Mouse (Mus musculus) adrenal gland, adult 8-10 months (tissue): ENCODE measurements around the gene Qtrt1. TPM values are rescaled to one million over a fixed set of nuclear protein-coding genes. Genes with fewer than 3 reads are reported as not detected.

ENCODE experiments used
- DNase-seq: peaks from one replicate; pipeline ENCODE4 v3.0.0; 2022
- total RNA-seq, 4 experiments: library from RNA; stranded (reverse); gene quantifications; 2 replicates each; pipeline ENCODE4 v1.2.4; 2022

Qtrt1 gene
- total RNA-seq, 4 experiments from 2014 or later, result 18.2 to 23.4 (median 19.0) TPM

DNA sequence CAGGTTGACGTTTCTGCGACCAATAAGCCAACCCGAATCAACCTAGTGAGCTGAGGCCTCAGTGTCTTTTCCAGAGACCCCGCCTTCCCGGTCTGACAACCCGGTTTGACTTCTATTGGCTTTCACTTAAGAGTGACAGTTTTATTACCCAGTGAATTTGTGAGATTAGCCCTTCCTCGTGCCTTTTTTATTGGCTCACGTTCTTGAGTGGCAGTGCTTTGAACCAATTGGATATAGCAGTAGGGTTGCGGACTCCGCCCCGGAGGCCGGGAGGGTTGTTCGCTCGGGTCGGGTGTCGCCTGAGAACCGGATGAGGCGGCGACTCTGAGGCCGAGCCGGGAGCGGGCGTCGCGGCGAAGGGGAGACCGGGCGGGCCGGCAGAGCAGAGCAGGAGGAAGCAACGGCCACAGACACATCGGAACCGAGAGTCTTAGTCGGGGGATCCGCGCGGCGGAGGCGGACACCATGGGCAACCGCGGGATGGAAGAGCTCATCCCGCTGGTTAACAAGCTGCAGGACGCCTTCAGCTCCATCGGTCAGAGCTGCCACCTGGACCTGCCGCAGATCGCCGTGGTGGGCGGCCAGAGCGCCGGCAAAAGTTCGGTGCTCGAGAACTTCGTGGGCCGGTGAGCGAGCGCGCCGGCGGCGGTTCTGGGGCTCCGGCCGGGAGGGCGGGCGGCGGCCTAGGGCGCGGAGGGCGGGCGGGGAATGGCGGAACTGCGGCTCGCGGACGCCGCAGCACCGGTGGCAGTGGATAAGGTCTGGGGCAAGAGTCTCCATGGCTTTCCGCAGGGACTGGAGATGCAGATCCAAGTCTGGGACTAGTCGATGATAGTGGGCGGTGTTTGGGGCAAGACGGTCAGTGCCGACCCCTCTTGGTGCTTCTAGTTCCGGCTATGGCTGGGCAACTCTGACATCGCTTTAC, 13.3 kb downstream of the Qtrt1 start, which contains the start of gene Dnm2:
Dnm2 (plus strand) TSS at position 278 of the 925 bp plus-strand sequence.
- peak; percentile 99 for DNase-seq

DNA sequence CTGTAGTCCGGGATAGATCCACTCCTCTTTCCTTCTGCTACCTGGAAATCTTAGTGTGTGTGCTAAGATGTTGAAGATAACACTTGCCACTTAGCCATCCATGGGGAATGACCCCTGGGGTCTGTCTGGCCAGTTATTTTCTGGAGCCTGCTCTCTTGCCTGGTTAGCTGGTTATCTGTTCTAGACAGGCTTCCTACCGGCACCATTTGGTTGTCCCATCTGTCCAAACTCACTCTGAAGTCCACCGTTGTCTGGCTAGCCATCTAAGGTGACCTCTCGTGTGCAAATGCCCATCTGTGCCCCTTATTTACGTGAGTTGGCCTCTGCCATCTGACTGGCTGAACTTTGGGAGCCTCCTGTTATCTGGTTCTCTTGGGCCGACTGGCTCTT, 13.9 kb downstream of the Qtrt1 start:
- no peak for DNase-seq

DNA sequence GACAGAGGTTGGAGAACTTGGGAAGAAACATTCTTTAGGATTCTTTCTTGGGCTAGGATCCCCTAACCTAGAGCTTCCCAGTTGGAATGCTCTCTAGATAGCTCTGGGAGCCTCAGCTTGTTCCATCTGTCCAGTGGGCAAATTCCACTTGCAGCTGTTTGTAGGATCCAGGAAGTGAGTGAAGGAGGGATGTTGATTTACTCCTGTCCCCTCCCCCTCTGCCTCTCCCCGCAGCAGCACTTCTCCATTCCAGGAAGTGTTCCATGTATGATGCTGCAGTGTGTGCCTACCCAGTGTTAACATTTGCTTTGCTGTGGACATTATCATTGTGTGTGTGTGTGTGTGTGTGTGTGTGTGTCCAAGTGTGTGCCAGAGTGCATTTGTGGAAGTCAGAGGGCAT, 14.4 kb downstream of the Qtrt1 start:
- DNase-seq, result no peak

DNA sequence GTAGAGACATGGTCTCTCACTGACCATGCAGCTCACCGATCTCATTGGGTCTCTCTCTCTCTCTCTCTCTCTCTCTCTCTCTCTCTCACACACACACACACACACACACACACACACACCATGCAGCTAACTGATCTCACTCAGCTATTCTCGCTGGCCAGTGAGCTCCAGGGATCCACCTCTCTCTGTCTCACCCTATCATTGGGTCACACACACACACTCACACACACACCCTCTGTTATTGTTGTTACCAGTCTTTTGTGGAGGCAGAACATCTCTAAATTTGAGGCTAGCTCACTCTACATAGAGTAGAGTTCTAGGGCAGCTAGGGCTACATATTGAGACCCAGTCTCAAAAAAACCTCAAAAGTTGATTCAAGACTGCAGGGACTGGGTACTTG, 14.9 kb downstream of the Qtrt1 start:
- DNase-seq, result no peak

DNA sequence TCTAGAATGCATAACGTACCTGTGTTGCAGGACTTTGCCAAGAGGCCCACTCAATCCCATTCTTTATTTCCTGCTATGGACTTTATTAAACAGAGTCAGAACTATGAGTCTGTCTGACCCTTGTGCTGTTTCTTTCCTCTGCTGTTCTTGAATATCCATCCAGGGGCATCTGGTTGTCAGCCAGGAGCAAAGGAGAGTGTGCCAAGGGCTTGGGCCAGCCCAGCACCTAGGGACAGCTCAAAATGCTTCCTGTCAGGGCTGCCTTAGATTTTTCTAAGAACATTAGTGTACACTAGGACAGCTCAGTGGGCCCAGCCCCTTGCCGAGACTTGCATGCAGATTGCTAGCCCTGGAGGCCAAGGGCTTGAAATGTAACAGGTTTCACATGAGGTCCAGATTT, 16.1 kb downstream of the Qtrt1 start:
- no peak for DNase-seq

DNA sequence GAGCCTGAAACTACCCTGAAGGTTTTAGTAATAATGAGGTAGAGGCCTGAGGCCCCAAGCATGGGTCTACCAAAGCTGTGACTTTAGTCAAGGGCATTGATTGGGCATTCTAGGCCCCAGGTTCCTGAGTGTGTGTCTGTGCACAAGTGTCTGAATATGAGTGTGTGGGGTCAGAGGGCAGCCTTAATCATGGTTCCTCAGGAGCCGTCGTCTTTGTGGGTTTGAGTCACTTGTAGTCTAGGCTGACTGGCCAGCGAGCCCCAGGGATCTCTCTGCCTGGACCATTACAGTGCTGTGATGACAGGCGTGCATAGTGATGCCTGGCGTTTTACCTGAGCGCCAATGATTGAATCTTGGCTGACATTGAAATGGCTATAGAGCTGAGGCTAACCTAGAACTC, 16.5 kb downstream of the Qtrt1 start:
- no peak for DNase-seq

DNA sequence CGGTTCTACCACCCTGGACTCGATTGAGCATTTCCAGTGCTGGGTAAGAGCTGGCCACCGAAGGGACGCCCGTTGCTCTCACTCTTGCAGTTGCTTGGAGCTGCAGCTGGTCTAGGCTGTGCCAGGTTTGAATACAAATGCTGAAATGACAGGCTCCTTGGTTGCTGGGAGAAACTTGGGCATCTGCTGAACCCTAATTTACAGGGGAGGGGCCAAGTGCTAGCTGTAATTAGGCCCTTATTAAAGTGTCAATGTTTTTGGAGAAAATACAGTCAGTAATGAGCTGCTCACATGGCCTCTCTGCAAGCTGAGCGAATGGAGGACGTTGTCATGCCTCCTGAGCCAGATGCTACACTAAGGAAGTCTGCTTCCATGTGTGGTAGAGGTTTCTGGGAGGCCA, 19.1 kb downstream of the Qtrt1 start:
- no peak for DNase-seq

DNA sequence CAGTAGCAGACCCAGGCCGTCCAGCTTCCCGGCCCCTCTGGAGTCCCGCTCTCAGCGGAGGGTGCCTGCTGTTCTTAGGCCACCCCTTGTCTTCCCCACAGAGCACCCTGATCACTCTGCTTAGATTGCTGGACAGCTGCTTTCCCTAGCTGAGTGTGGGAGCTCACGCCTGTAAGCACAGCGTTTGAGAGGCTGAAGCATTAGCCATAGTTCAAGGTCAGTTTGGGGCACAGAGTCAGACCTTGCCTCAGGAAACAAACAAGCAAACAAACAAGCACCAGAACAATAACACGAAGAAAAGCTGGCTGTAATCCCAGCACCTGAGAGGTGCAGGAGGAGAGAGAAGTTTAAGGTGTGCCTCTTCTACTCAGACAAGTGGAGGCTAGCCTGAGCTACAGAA, 20.4 kb downstream of the Qtrt1 start:
- no peak for DNase-seq

DNA sequence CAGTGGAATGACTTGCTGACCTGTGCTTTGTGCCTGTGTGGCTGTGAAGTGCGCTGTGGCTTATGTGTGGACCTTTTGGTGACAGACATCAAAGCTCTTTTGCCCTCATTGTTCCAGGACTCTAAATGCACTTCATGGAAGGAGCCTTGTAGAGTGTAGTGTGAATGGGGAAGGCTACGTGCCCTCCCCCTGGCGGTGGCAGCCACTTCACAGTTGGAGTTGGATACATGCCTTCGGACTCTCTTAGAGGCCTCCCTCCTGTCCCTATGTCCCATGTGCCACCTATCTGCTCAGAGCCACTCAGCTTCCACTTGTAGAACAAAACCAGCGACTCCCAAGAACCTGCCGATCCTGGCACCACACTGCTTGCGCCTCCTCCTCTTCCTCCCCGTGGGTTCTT, 22.1 kb downstream of the Qtrt1 start:
- DNase-seq, result no peak

DNA sequence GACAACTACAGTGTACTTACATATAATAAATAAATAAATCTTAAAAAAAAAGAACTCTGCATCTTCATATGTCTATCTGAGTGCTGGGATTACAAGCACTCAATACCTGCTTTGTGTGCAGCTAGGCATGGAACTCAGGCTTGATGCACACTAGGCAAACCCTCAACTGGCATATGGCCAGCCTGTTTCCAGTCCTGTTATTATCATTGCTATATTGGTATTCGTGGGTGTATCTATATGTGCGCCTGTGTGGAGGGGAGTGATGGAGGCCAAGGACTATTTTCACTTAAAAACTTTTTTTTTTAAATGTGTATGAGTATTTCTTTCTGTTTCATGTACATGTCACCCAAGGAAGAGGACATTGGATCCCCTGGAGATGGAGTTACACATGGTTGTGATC, 22.8 kb downstream of the Qtrt1 start:
- DNase-seq, result no peak

DNA sequence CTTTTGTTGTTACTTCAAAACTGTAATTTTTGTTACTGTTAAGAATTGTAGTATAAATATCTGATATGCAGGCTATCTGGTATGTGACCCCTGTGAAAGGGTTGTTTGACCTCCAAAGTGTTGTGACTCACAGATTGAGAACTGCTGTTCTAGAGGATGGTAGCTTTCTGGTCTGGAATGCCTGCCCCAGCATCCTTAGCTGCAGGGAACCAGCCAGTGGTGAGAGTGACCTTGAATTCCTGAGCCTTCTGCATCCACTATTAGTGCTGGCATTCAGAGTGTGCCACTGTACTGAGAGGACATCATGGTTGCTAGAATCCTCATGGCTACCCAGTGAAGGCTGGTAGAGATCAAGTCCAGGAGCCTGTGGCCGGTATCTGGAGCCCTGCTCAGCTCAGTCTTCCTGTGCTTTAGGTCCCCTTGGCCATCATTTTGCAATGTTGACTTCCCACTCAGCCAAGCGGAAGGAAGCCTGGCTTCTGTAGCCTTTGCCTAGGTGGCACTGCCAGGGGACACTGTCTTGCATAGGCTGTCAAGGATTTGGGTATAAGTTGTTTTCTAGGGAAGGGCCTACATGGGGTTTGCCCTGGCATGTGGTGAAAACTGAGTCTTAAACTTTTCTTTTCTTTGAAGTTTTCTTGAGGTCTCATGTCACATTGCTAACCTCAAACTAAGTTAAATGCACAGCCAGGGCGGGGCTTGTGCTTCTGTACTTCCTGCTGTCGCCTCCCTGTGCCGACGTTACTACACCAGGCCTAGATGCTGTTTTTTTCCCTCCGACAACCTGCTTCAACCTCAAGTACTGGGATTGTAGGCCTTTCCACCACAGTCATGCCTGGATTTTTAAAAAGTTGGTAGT, 24.4 kb downstream of the Qtrt1 start:
- DNase-seq, result no peak

DNA sequence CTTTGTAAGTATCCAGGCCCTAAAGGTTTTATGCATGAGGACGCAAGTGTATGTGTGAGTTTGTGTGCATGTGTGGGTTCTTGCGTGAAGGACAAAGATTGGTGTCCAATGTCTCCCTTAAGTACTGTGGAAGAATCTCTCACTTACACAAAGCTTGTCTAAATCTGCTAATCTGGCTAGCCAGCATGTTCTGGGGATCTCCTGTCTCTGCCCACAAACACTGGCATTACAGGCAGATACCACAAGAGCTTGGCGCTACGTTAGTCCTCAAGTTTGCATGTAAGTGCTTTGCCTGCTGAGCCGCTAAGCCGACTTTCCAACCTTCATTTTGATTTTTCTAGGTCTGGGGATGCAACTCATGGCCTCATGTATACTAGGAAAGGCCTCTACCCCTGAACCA, 25.9 kb downstream of the Qtrt1 start:
- DNase-seq, result no peak

DNA sequence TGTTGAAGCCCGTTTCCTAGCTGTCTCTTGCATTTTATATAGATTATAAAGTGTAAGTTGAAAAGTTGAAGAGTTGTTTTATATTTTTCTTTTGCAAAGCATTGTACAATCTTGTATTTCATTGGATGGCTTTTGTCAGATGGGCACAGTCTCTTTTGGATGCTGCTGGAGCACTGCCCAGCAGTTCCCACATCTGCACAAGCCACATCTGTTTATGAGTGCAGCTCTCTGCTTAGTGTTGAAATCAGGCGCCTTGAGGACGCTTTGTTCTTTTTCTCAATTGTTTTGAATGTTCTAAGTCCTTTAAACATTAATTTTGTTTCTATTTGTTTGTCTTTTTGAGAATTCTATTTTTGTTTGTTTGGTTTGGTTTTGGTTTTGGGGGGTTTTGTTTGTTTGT, 26.6 kb downstream of the Qtrt1 start:
- DNase-seq, result no peak

DNA sequence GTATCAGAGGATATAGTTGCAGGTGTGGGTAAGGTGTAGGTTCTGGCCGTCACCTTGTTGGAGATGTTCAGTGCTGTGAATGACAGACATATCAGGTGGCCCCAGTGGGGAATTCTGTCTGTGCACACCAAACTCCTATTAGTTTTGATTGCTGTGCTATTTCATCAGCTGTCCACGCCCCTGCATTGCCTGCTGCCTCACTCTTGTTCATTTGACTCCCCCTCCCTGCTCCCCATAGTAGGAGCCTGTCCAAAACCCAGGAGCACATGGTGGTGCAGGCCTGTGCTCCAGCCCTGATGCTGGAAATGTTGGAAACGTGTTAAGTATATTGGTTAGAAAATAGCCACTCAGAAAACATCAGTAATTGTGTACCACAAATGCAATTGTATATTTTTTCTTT, 27.8 kb downstream of the Qtrt1 start:
- DNase-seq, result no peak

DNA sequence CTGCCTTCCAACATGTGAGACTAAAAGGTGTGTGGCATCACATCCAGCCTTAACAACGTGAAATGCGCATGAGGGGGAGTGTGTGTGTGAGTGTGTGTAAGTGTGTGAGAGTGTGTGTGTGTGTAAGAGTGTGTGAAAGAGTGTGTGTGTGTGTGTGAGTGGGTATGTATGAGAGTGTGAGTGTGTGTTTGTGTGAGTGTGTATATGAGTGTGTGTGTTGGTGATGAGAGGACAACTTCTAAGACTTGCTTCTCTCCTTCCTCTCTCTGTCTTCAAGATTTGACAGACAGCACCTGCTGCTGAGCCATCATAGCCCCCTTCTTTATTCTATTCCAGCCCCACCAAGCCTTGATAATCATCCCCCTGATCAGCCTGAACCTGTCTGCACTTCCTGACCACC, 28.3 kb downstream of the Qtrt1 start:
- DNase-seq, result no peak

DNA sequence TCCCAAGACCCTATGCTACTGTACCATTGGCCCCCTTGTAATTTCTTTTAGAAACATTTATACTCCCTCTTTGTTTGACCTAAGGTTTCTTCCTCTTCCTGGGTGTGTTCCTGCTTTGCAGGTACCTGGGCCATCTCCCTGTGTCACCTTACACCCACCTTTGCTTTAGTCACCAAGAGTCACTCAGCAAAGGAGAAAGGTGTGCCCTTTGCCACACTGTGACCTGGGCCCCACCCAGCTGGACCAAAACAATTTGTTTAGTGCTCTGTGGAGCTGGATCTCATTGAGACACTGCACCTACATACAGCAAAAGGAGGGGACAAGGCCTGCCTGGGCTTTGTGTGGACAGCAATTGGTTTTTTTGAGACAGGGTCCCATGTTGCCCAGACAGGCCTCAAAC, 28.8 kb downstream of the Qtrt1 start:
- no peak for DNase-seq

DNA sequence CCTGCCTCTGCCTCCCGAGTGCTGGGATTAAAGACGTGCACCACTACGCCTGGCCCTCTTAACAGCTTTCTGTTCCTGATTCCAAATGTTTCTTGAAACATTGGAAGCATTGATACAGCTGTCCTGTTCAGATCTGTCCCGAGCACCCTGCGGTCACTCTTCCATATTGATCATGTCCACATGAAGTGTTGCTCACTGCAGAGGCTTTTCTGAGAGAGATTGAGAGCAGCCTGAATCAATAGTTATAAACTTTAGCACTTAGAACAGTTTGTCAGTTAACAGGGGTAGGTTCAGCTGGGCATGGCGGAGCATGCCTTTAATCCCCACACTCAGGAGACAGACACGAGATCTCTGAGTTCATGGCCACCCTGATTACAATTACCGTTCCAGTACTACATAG, 32.2 kb downstream of the Qtrt1 start:
- DNase-seq, result no peak

DNA sequence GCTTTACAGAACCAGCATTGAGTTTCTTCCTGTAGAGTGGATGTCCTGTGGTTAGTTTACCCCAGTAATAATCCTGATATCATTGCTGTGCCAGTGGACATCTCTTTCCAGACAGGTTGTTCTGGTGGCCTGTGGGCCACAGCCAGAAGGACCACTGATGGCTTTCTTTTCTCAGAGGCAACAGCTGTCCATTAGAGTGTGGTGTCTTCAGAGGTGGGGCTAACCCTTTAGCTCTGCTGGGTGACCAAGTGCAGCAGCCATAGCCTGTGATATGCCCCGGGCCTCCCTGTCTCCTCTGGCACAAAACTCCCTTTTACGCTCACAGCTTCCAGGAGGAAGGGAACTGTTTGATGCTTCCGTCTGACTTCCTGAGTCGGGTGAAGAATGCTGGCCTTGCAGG, 32.9 kb downstream of the Qtrt1 start:
- DNase-seq, result no peak

DNA sequence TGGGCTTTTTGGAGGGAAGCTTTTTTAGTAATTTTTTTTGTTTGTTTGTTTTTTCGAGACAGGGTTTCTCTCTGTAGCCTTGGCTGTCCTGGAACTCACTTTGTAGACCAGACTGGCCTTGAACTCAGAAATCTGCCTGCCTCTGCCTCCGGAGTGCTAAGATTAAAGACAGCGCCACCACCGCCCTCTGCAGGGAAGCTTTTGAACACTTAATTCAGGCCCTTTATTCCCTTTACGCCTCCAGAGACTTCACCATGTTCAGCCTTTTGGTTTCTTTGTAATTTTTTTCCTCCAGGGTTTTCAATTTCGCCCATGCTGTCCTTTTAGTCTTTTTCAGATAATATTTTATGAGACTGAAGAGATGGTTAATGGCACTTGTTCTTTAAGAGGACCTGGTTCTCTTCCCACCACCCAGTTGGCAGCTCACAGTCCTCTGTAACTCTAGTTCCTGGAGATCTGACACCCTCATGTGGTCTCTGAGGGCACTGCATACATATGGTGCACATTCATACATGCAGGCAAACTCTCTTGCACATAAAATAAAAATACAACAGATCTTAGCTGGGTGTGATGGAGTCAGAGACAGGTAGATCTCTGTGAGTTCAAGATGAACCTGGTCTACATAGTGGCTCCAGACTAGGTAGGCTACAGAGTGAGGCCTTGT, 33.6 kb downstream of the Qtrt1 start:
- no peak for DNase-seq

DNA sequence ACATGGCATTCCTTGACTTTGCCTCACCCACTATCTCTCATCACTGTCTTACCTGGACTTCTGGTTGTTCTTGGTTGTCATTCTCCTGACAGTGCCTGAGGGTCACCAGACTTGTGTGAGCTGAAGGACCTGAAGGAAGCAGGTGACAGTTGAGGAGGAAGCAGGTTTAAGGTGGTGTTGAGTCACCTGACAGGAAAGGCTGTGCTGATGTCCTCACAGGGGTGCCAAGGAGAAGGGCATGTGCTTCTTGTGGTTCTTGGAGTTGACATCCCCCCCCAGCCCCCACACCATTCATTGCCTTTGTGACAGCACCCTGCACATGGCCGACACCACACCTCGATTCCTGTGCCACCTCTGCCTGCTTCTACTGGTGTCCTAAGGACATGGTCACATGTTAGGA, 36.1 kb downstream of the Qtrt1 start:
- DNase-seq, result no peak

DNA sequence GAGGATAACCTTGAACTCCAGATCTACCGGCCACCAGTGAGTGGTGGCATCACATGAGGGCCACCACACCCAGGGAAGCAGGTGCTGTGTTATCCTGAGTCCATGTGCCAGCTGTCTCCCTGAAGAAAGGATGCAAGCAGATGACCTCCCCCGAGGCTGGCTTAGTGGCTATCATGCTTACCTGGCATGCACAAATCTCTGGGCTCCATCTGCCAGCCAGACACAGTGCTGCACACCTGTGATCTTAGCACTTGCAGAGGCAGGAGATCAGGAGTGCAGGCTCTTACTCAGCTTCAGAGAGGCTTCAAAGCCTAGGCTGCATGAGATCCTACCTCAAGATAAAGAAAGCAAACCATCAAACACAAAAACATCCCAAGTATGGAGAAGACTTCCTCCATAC, 38.1 kb downstream of the Qtrt1 start:
- DNase-seq, result no peak

DNA sequence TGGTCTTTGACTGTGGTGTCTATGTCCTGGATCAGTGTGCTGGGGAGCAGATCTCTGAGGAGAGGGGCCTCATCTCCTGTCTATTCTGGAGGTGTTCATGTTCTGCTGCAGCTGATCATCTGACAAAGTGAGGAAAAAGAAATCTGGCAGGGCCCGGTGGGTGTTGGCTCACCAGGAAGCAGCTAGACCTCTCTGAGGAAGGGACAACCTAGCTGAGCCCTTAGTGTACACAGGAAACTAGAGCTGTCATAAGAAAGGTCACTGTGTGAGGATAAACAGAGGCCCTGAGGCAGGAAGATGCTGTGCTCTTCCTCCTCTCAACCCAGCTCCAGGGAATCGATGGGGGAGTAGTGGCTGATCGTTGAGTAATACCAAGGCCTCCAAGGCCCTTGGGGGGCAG, 38.6 kb downstream of the Qtrt1 start:
- DNase-seq, result no peak

DNA sequence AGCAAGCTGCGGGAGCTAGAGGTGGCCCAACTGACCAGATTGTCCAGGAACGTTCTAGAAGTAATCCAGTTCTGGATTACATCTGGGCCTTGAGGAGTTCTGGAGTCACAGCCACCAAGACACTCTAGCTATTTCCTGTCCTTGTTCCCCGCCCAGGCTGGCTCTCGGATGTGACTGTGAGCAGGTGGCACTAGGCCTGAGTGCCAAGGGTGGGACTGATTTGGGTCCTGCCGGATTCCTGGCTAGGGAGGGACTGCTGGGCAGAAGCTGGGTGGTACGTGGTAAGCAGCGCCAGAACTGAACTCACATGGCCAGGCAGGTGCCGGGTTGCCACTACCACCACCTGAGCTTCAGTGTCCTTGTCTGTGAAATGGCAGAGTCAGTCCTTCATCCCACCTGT, 39.8 kb downstream of the Qtrt1 start:
- DNase-seq, result no peak
